Mouse (Mus musculus) limb, embryonic 10.5 days (tissue): Measurements from ENCODE around the gene Atxn10. TPM values are rescaled to one million over a fixed set of nuclear protein-coding genes. Genes with fewer than 3 reads are reported as not detected.

Source experiments
- DNase-seq: peaks from one replicate; pipeline ENCODE4 v3.0.0-alpha.2; 2017; ENCODE audit warnings: low spot score
- H3K27ac ChIP-seq: fragments of 300-500 bp; sonication (generic); 2 replicates; pipeline ENCODE4 v1.5.1; 2016; ENCODE audit warnings: mild to moderate bottlenecking
- H3K27me3 ChIP-seq: fragments of 300-500 bp; sonication (generic); 2 replicates; pipeline ENCODE4 v1.6.1; 2016; ENCODE audit warnings: low read depth, mild to moderate bottlenecking; ENCODE audit not compliant: poor library complexity, severe bottlenecking
- H3K36me3 ChIP-seq: fragments of 300-500 bp; sonication (generic); 2 replicates; pipeline ENCODE4 v1.6.1; 2016; ENCODE audit warnings: mild to moderate bottlenecking, moderate library complexity
- H3K4me1 ChIP-seq: fragments of 300-500 bp; sonication (generic); 2 replicates; pipeline ENCODE4 v1.6.1; 2016
- H3K4me3 ChIP-seq: fragments of 300-500 bp; sonication (generic); 2 replicates; pipeline ENCODE4 v1.5.1; 2016; ENCODE audit warnings: mild to moderate bottlenecking, moderate library complexity
- H3K9me3 ChIP-seq: fragments of 300-500 bp; sonication (generic); replicated peaks from 2 replicates; pipeline ENCODE4 v1.6.1; 2016; ENCODE audit warnings: mild to moderate bottlenecking
- WGBS: fragments of 180-500 bp; shearing (Covaris S2); methylation state at CpG from one replicate; pipeline ENCODE4 v1.1.7; 2016; 5-methylcytosine and 5-hydroxymethylcytosine counted together
- polyA plus RNA-seq: library from polyadenylated mRNA; unstranded; fragments of >200 nt; fragmentation: Nextera tagmentation; extraction: Ambion mirVana; gene quantifications from 2 replicates; pipeline ENCODE4 v1.2.1, GENCODE M21; 2016

Atxn10 gene
- polyA plus RNA-seq, 1 experiment from 2014 or later = 311 TPM

DNA sequence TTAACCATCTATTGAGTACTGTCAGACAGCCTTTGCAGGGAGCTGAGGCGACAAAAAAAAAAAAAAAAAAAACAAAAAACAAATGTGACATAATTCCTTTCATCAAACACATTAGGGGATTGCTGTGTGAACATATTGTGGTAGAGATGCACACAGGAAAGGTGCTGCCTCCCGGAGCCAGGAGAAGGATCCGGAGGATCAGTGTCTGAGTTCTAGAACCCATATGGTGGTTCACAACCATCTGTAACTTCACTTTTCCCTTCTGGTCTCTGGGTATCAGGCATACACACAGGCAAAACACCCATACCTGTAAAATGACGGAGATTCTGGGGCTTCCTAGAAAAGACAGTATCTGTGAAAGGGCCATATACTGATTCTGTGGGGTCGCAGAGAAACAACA, 1.9 kb downstream of the Atxn10 start:
- WGBS = 96% methylated on average over 5 of the region's 5 CpGs
- no peak overlapping the region for H3K4me3 ChIP-seq
- no peaks in the 10 kb centered on the region for H3K27me3 ChIP-seq
- no peak overlapping the region for H3K27ac ChIP-seq
- H3K4me1 ChIP-seq = peaks cover 14% of the 10 kb centered on the region
- 0 out of 2 replicates have a peak, but pooled peaks cover 3% of the 10 kb centered on the region for H3K36me3 ChIP-seq
- no peak for DNase-seq
- no peaks in the 10 kb centered on the region for H3K9me3 ChIP-seq

DNA sequence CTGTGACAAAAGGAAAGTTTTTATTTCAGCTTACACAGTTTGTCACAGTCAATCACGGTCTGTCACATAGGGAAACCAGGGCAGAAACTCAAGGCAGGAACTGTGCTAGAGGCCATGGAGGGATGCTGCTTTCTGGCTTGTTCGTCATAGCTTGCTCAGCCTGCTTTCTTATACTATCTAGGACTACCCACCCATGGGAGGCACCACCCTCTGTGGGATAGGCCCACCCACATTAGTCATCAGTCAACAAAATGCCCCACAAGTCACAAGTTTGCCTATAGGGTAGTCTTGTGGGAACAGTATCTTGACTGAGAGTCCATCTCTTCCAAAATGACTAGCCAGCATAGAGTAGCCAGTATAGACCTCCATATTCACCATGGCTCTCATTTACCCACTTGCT, 6.2 kb downstream of the Atxn10 start:
- no peak for DNase-seq
- Histone ChIP-seq H3K27ac (no peak overlapping the region), H3K27me3 (no peaks in the 10 kb centered on the region), H3K36me3 (peaks cover 7% of the 10 kb centered on the region), H3K9me3 (no peaks in the 10 kb centered on the region), H3K4me3 (no peak overlapping the region), H3K4me1 (peaks cover 2% of the 10 kb centered on the region)
- 92% methylated on average over 2 of the region's 2 CpGs for WGBS

DNA sequence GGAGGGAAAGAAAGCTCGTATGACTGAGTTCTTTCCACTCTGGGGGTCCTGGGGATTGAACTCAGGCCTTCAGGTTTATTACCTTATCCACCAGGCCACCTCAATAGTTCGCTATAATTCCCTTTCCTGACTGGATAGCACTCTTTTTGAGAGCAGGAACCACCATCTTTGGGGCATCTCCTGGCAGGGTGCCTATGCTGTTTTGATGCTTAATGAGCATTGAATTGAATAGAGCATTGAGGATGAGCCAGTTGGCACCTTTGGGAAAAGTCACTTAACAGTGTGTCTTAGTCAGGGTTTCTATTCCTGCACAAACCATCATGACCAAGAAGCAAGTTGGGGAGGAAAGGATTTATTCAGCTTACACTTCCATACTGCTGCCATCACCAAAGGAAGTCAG, 8.6 kb downstream of the Atxn10 start:
- Histone ChIP-seq H3K4me3 (no peak overlapping the region), H3K9me3 (no peaks in the 10 kb centered on the region), H3K27me3 (no peaks in the 10 kb centered on the region), H3K4me1 (no peaks in the 10 kb centered on the region), H3K27ac (no peak overlapping the region), H3K36me3 (peaks cover 4% of the 10 kb centered on the region)
- WGBS = 85% methylated on average over 2 of the region's 2 CpGs
- DNase-seq = no peak

DNA sequence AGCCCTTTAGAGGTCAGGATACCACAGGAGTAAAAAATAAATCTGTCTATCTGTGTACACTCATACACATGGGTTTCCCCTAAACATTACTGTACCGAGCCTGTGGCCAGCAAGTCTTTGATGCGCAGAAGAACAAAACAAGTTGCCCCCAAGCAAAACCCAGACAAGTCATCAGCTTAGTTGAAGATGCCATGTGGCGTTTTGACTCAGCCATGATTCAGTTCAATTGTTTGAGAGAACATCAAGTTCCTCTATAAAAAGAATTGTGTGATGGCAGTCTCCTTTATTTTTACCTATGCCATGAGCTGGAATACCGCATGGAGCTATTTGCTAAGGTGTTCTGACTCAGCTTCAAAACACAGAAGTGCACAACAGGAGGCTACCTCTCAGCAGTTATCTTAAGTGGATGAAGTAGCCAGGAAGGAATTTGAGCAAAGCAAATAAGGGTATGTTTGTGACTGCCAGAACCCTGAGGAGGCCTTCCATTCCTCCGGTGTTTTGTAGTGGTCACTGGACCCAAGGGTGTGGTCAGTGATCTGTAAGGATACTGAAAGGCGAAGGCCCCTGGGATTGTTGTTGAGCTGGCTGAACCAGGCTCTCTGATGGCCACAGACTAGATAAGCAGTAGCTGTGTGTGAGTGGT, 11.1 kb downstream of the Atxn10 start:
- 94% methylated on average over 6 of the region's 6 CpGs for WGBS
- DNase-seq = no peak
- H3K9me3 ChIP-seq = no peaks in the 10 kb centered on the region
- no peak overlapping the region for H3K27ac ChIP-seq
- H3K27me3 ChIP-seq = no peaks in the 10 kb centered on the region
- no peaks in the 10 kb centered on the region for H3K4me1 ChIP-seq
- H3K4me3 ChIP-seq = no peak overlapping the region
- peaks cover 11% of the 10 kb centered on the region for H3K36me3 ChIP-seq

DNA sequence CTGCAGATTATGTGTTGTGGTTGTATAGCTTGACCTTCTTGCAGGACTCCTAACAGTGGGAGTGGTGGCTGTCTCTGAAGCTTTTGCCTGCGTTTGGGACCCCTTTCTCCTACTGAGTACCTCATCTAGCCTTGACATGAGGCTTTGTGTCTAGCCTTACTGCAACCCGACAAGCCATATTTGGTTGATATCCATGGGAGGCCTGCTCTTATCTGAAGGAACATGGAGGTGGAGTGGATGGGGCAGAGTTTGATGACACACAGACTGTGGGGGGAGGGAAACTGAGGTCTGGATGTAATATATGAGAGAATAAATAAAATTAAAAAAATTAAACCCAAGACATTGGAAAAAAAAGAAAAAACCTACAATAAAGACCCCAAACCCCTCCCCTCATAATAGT, 14.1 kb downstream of the Atxn10 start:
- 87% methylated on average over 2 of the region's 2 CpGs for WGBS
- Histone ChIP-seq H3K9me3 (no peaks in the 10 kb centered on the region), H3K27me3 (no peaks in the 10 kb centered on the region)

DNA sequence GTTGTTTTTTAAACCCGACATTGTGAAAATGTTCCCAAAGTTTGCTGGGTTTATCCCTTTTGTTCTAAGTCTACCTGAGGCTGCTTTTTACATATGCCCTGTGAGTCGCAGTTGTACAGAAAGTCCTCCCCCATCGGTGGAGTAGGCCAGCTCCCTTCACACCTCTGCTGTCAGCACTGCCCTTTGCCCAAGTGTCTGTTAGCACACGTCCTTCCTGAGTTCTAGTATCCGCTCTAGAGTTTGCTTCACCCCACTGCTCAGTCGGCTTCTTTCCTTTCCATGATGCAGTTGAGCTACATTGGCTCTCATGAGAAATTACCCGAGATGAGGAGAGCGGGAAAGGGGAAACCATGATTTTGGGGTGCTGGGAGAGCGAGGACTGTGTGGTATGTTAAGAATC, 18.0 kb downstream of the Atxn10 start:
- Histone ChIP-seq H3K36me3 (peaks cover 10% of the 10 kb centered on the region; the same call in 1 of the 2 replicates), H3K27me3 (no peaks in the 10 kb centered on the region), H3K9me3 (no peaks in the 10 kb centered on the region), H3K27ac (no peak overlapping the region), H3K4me1 (peaks cover 4% of the 10 kb centered on the region; the same call in 1 of the 2 replicates), H3K4me3 (no peak overlapping the region)
- WGBS = 89% methylated on average over 9 of the region's 9 CpGs
- no peak for DNase-seq

More for the DNA sequence above, 14.1 kb downstream of the Atxn10 start:
- peaks cover 13% of the 10 kb centered on the region for H3K36me3 ChIP-seq
- H3K4me1 ChIP-seq = no peaks in the 10 kb centered on the region
- H3K27ac ChIP-seq = no peak overlapping the region
- H3K4me3 ChIP-seq = no peak overlapping the region
- no peak for DNase-seq

DNA sequence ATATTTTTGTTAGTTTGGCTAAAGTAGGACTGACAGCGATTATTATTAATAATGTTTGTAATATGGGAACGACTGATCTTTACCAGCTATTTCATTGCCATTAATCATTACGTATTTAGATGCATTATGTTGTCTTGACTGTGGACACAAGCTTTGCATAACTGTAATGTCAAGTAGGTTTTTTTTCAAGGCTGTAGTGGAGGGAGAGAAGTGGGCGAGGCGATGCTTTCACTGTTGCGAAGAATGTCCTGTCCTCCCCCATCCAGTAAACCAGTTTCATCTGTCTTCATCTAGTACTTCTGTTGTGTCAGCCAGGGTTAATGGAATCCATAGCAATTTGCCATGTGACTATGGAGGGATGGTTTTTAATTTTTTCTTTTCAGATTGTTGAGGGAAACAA, 20.1 kb downstream of the Atxn10 start:
- Histone ChIP-seq H3K4me3 (no peak overlapping the region), H3K4me1 (peaks cover 4% of the 10 kb centered on the region; the same call in 1 of the 2 replicates), H3K36me3 (peaks cover 30% of the 10 kb centered on the region), H3K27me3 (no peaks in the 10 kb centered on the region), H3K9me3 (no peaks in the 10 kb centered on the region), H3K27ac (no peak overlapping the region)
- DNase-seq = no peak
- WGBS = 84% methylated on average over 6 of the region's 6 CpGs

DNA sequence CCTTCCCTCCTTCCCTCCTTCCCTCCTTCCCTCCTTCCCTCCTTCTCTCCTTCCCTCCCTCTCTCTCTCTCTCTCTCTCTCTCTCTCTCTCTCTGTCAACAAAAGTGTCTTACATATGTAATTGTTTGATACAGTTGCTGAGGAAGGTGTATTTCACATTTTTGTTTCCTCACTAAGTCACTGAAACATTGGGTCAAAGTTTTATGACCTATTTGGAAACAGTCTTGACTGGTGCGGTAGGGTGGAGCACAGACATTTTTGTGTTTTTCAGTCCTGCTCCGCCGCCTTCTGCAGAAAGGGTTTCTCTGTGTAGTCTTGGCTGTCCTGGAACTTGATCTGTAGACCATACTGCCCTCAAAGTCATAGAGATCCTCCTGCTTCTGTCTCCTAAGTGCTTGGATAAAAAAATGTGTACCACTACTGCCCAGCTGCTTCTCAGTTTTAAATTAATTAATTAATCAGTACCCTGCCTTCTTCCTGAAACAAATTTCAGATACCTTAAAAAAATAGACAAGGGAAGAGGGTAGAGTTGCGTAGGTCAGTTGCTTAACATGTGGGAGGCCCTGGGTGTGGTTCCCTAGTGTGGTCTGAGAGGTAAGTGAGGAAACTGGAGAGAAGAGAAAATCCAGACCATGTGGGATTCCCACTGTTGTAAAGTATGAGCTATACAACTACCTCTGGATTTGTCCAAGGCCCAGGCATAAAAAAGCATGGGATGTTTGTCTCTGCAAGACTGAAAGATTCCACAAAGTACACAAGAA, 21.6 kb downstream of the Atxn10 start:
- Histone ChIP-seq H3K9me3 (no peaks in the 10 kb centered on the region), H3K36me3 (peaks cover 35% of the 10 kb centered on the region), H3K4me3 (no peak overlapping the region), H3K27ac (no peak overlapping the region), H3K4me1 (peaks cover 4% of the 10 kb centered on the region; the same call in 1 of the 2 replicates), H3K27me3 (no peaks in the 10 kb centered on the region)
- no peak for DNase-seq
- whole genome bisulfite sequencing = 93% methylated on average over 4 of the region's 4 CpGs

DNA sequence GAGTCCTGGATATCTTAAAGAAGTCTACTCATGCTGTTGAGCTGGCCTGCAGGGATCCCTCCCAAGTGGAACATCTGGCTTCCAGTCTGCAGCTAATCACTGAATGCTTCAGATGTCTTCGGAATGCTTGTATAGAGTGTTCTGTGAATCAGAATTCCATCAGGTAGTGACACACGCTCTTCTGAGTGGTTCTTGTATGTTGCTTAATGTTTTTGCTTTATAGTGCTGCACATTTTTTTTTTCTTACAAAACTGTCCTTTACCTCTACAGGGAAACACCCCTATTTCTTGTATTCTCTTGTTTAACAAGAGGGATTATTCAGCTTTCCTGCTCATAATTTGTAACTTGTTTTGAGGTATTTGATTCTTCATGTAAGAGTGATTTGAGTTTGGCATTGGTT, 23.4 kb downstream of the Atxn10 start:
- Histone ChIP-seq H3K27me3 (no peaks in the 10 kb centered on the region), H3K4me1 (peaks cover 7% of the 10 kb centered on the region; the same call in 1 of the 2 replicates)

DNA sequence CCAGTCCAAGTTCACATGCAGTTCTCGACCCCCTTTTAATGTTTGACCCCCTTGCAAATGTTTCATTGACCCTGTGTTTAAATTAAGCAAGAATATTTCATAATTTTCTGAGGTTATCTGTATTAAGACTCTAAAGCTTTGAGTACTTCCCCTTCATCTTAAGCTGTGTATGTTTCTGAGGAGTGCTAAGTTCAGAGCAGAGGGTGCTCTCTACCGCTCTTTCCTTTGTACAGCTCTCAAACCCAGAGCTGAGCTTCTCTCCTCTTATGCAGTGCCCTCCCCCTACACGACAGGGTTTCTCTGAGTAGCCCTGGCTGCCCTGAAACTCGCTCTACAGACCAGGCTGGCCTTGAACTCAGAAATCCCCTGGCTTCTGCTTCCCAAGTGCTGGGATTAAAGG, 23.9 kb downstream of the Atxn10 start:
- Histone ChIP-seq H3K4me3 (no peak overlapping the region), H3K9me3 (no peaks in the 10 kb centered on the region), H3K27ac (no peak overlapping the region), H3K27me3 (no peaks in the 10 kb centered on the region), H3K4me1 (peaks cover 7% of the 10 kb centered on the region; the same call in 1 of the 2 replicates), H3K36me3 (peaks cover 58% of the 10 kb centered on the region)
- WGBS = 89% methylated on average over 4 of the region's 4 CpGs
- no peak for DNase-seq

More for the DNA sequence above, 23.4 kb downstream of the Atxn10 start:
- no peak for DNase-seq
- no peaks in the 10 kb centered on the region for H3K9me3 ChIP-seq
- H3K4me3 ChIP-seq = no peak overlapping the region
- WGBS = 82% methylated on average over 2 of the region's 2 CpGs
- H3K27ac ChIP-seq = no peak overlapping the region
- peaks cover 54% of the 10 kb centered on the region for H3K36me3 ChIP-seq

DNA sequence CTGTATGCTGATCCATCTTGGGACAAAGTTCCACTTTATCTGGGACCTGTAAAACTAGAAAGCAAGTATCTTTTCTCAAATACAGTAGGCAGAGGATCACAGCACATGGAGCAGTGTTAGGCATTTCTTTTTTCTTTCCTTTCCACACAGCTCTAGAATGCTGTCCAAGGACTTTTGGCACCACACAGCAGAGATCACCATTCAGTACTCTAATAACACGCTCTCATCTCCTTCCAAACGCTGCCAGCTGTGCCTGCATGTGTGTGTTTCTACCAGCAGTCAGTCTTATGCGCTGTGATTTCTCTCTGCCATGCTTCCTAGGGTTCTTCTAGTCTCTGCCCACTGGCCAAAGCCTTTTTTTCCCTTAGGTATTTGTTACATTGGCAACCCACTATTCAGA, 28.3 kb downstream of the Atxn10 start:
- no peak overlapping the region for H3K27ac ChIP-seq
- 91% methylated on average over 3 of the region's 3 CpGs for WGBS

DNA sequence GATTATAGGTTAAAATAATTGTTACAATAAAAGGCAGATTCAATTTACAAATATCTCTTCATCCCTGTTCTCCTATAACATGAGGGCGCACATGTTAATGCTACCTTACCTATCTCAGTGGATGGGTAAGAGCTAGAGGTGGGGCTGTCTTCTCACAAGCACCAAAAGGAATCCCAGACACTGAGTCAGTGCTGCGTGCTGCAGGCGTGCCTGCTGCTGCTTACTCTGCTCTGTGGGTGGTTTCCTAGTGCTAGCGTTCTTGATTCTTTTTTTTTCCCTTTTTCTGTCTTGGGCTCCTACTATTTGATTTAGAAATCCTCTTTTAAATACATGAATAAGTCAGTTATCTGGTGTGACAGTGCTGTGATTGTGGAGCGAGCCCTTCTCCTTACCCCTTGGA, 30.9 kb downstream of the Atxn10 start:
- Histone ChIP-seq H3K27me3 (no peaks in the 10 kb centered on the region), H3K36me3 (peaks cover 64% of the 10 kb centered on the region), H3K9me3 (no peaks in the 10 kb centered on the region), H3K4me3 (no peak overlapping the region), H3K27ac (no peak overlapping the region), H3K4me1 (0 out of 2 replicates have a peak, but pooled peaks cover 3% of the 10 kb centered on the region)
- no peak for DNase-seq
- 89% methylated on average over 5 of the region's 5 CpGs for WGBS

More for the DNA sequence above, 28.3 kb downstream of the Atxn10 start:
- Histone ChIP-seq H3K9me3 (no peaks in the 10 kb centered on the region), H3K4me1 (0 out of 2 replicates have a peak, but pooled peaks cover 3% of the 10 kb centered on the region), H3K36me3 (peaks cover 90% of the 10 kb centered on the region), H3K4me3 (no peak overlapping the region), H3K27me3 (no peaks in the 10 kb centered on the region)
- DNase-seq = no peak

DNA sequence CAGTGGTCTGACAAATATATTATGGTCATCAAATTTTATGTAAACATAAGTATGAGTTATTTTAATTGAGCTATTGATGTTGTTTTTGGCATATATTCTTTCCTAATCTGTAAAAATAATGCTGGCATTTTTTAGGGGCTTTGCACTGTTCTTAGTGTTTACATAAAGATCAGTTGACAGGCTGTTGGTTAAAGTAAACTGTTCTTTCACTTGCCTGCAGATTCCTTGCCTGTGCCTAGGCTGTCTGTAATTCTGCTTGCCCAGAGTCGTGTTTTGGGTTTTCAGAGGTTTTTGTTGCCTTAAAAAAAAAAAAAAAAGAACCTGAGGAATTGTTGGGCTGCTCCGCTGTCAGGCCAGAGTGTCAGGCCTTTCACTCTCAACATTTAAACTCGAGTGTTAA, 33.7 kb downstream of the Atxn10 start:
- WGBS = 69% methylated on average over 3 of the region's 3 CpGs
- no peak for DNase-seq
- H3K36me3 ChIP-seq = peaks cover 51% of the 10 kb centered on the region

More for the DNA sequence above, 33.7 kb downstream of the Atxn10 start:
- Histone ChIP-seq H3K4me3 (no peak overlapping the region), H3K9me3 (no peaks in the 10 kb centered on the region), H3K4me1 (no peaks in the 10 kb centered on the region), H3K27ac (no peak overlapping the region), H3K27me3 (no peaks in the 10 kb centered on the region)
